10 mouse cellular contexts compared by ENCODE assay signal in the genomic region with DNA sequence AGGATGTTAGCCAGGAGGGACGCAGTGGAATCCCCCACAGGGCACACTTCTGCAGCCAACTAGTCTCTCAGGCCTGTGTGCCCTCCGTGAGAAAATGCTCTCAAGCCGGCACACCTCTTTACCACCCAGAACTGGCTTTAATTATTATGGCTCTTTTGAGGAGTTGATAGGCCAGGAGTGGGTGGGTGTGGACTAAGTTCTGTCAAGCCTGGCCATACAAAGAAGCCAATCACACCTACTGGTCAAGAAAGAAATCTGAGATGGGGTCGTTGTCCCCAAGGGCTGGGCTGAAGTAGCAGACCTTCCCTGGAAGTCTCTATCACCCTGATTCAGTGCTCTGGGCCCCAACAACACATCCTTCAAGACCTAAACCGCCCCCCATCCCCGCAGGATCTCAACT. TPM values are rescaled to one million over a fixed set of nuclear protein-coding genes. Genes with fewer than 3 reads are reported as not detected.
DNase-seq lines count a peak whose midpoint lies in the region; ATAC-seq and TF ChIP-seq lines count a peak whose summit lies in the region.
"Had no signal": no experiment of that assay in that cellular context is flagged by ENCODE, and none has a peak within 500 bp of the region (broad histone marks: within the 10 kb centered on the region; RNA-seq: fewer than 3 reads in every experiment).

No protein-coding gene starts in this region.

- peak overlapping the region; percentile 93 for H3K27ac ChIP-seq in heart, embryonic 10.5 days
- H3K27ac ChIP-seq in forebrain, embryonic 16.5 days (ENCODE audit: low read length), result peak overlapping the region; percentile 82; the same call in 1 of the 2 replicates
- no peak overlapping the region for H3K27ac ChIP-seq in liver, embryonic 16.5 days (ENCODE audit: low read length)
- no peak overlapping the region for H3K27ac ChIP-seq in cerebellum, adult 2 months (ENCODE audit: insufficient read depth, low read length)

- 28% methylated on average over 6 of the region's 6 CpGs for WGBS in heart, embryonic 10.5 days
- WGBS in forebrain, embryonic 16.5 days, result 11% methylated on average over 6 of the region's 6 CpGs
- 41% methylated on average over 6 of the region's 6 CpGs for whole genome bisulfite sequencing in liver, embryonic 16.5 days (ENCODE audit: insufficient replicate concordance)
- 57% methylated on average over 6 of the region's 6 CpGs for WGBS in cerebellum, adult 2 months

- peaks cover 59% of the 10 kb centered on the region for H3K4me1 ChIP-seq in heart, embryonic 10.5 days
- peaks cover 64% of the 10 kb centered on the region for H3K4me1 ChIP-seq in forebrain, embryonic 16.5 days (replicated peaks; ENCODE audit: control insufficient read depth, insufficient read depth, low read length)
- peaks cover 13% of the 10 kb centered on the region for H3K4me1 ChIP-seq in liver, embryonic 16.5 days (ENCODE audit: control insufficient read depth, low read depth, low read length)
- H3K4me1 ChIP-seq in cerebellum, adult 2 months (ENCODE audit: control insufficient read depth, insufficient read depth, low read length), result peaks cover 33% of the 10 kb centered on the region

- no peak for ATAC-seq in forebrain, embryonic 16.5 days
- ATAC-seq in liver, embryonic 16.5 days (ENCODE audit: low read depth), result no peak

- TF ChIP-seq POLR2A in cerebellum, adult 2 months (IDR thresholded peaks at IDR 0.05; ENCODE audit: borderline replicate concordance, insufficient read depth, low read length), result no peak

- peaks cover 29% of the 10 kb centered on the region for H3K36me3 ChIP-seq in heart, embryonic 10.5 days
- H3K36me3 ChIP-seq in forebrain, embryonic 16.5 days (ENCODE audit: control insufficient read depth, insufficient read depth), result peaks cover 3% of the 10 kb centered on the region; the same call in 1 of the 2 replicates
- H3K36me3 ChIP-seq in liver, embryonic 16.5 days (ENCODE audit: control insufficient read depth, insufficient read depth), result no peaks in the 10 kb centered on the region

- no peak for TF ChIP-seq CTCF in cerebellum, adult 2 months (IDR thresholded peaks at IDR 0.05; ENCODE audit: borderline replicate concordance, insufficient read depth, low read depth, low read length)

- no peaks in the 10 kb centered on the region for H3K9me3 ChIP-seq in heart, embryonic 10.5 days
- H3K9me3 ChIP-seq in forebrain, embryonic 16.5 days (ENCODE audit: control insufficient read depth, low read length), result no peaks in the 10 kb centered on the region
- no peaks in the 10 kb centered on the region for H3K9me3 ChIP-seq in liver, embryonic 16.5 days (replicated peaks; ENCODE audit: control insufficient read depth, low read length)

- no peaks in the 10 kb centered on the region for H3K27me3 ChIP-seq in heart, embryonic 10.5 days (ENCODE audit: insufficient read depth, poor library complexity, severe bottlenecking)
- no peaks in the 10 kb centered on the region for H3K27me3 ChIP-seq in forebrain, embryonic 16.5 days (replicated peaks; ENCODE audit: control insufficient read depth, insufficient read depth, low read length)
- H3K27me3 ChIP-seq in liver, embryonic 16.5 days (ENCODE audit: control insufficient read depth, insufficient read depth, low read depth, low read length), result peaks cover 2% of the 10 kb centered on the region; the same call in 1 of the 2 replicates
- H3K27me3 ChIP-seq in cerebellum, adult 2 months (ENCODE audit: control insufficient read depth, insufficient read depth, low read length), result no peaks in the 10 kb centered on the region

- H3K4me2 ChIP-seq in forebrain, embryonic 16.5 days (ENCODE audit: low read length), result peak overlapping the region; percentile 79
- H3K4me2 ChIP-seq in liver, embryonic 16.5 days (ENCODE audit: low read depth, low read length), result peak overlapping the region; percentile 84

- no peak for DNase-seq in heart, embryonic 10.5 days (ENCODE audit: low spot score)
- no peak for DNase-seq in heart, adult 18-20 months
- peak; percentile 37 for DNase-seq in 416B (ENCODE audit: low read depth)
- no peak for DNase-seq in MN1 (ENCODE audit: low spot score)
- no peak for DNase-seq in urinary bladder, postnatal 14 days (ENCODE audit: low spot score)
- DNase-seq in cerebellum, adult 2 months, result no peak

- H3K4me3 ChIP-seq in heart, embryonic 10.5 days, result peak overlapping the region; percentile 80
- H3K4me3 ChIP-seq in forebrain, embryonic 16.5 days (replicated peaks; ENCODE audit: low read length), result peak overlapping the region; percentile 47
- H3K4me3 ChIP-seq in liver, embryonic 16.5 days (ENCODE audit: low read depth, low read length), result peak overlapping the region; percentile 67
- no peak overlapping the region for H3K4me3 ChIP-seq in cerebellum, adult 2 months (replicated peaks; ENCODE audit: insufficient read depth, low read depth, low read length)

- peak overlapping the region; percentile 64 for H3K9ac ChIP-seq in forebrain, embryonic 16.5 days (replicated peaks; ENCODE audit: low read depth, low read length)
- no peak overlapping the region for H3K9ac ChIP-seq in liver, embryonic 16.5 days (ENCODE audit: low read depth, low read length)

RNA-seq across cellular contexts. Expression of a gene that starts 15.4 kb away (rescaled TPM):
- polyA plus RNA-seq in heart, embryonic 10.5 days (2016; fragmentation: Nextera tagmentation; extraction: Ambion mirVana), result 50.4 and 73.5 TPM in 2 replicates
- 10 to 100 TPM; 50.3 to 54.3 TPM for total RNA-seq in heart, adult 18-20 months (2021)
- polyA plus RNA-seq in forebrain, embryonic 16.5 days (2015; fragmentation: Nextera tagmentation; extraction: Ambion mirVana), result 359 and 391 TPM in 2 replicates
- polyA plus RNA-seq in liver, embryonic 16.5 days (2015; fragmentation: Nextera tagmentation; extraction: Ambion mirVana), result 3.9 and 5.3 TPM in 2 replicates
- 478 and 518 TPM in 2 replicates for polyA plus RNA-seq in cerebellum, adult 2 months (2012; rRNA removed)

RNA-seq across cellular contexts. Expression of a gene that starts 51.4 kb away (rescaled TPM):
- polyA plus RNA-seq in heart, embryonic 10.5 days (2016; fragmentation: Nextera tagmentation; extraction: Ambion mirVana), result not detected in 2 replicates
- total RNA-seq in heart, adult 18-20 months (2021), result not detected
- 0.21 TPM in 1 of 2 replicates, not detected in the other for polyA plus RNA-seq in forebrain, embryonic 16.5 days (2015; fragmentation: Nextera tagmentation; extraction: Ambion mirVana)
- not detected in 2 replicates for polyA plus RNA-seq in liver, embryonic 16.5 days (2015; fragmentation: Nextera tagmentation; extraction: Ambion mirVana)
- polyA plus RNA-seq in cerebellum, adult 2 months (2012; rRNA removed), result not detected in 2 replicates
- total RNA-seq: granulocyte monocyte progenitor cell, adult 5-6 weeks had no signal
- polyA plus RNA-seq: C2C12 had no signal

Comparison
In these comparisons a context has a peak if more than half of its experiments do, and no peak if none do; other contexts are left out.
1. H3K27ac ChIP-seq: peak in heart, embryonic 10.5 days (single experiment) and forebrain, embryonic 16.5 days (single experiment); none in liver, embryonic 16.5 days (single experiment) and cerebellum, adult 2 months (single experiment).